Mouse (Mus musculus): ENCODE results near the gene Cebpa. TPM values are rescaled to one million over a fixed set of nuclear protein-coding genes. Genes with fewer than 3 reads are reported as not detected.

The Cebpa gene
- polyA plus RNA-seq, 1 experiment from 2014 or later, result 0.90 TPM

DNA sequence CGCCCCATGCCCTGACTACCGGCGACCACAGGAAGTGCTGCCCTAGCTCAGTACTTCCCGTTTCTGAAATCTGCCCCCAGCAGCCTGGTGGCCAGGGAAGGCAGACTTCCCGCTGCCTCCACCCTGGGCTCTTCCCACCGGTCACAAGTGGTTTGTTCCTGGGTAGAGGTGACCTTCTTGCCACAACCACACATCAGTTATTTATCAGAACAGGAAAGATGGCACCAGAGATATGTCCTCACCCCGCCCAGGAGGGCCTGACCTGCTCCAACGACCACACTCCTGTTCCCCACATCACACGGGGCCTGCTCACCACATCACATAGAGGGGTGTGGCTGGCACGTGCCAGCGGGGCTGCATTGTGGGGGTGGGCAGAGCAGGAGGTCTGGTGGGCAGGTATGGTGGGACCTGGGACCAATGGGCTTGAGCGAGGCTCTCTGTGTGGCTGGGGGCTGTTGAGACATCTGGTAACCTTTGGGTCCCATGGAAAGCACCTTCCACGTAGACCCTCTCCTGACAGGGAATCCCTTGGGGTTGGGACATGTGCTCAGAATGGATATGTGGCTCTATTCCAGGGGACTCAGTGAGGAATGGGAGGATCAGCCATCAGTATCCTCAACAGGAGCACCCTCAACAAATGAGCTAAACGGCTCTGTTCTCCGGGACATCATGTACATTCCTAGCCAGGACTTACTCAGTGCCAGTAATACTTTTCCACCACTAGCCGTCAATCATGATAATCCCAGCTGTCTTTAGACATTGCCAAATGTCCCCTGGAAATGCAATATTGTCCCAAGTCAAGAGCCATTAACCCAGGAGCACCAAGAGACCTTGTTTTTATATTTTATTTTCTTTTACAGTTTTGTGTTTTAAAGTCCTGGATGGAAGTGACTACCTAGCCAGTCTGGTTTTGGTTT, 37.7 kb downstream of the Cebpa start:
- ATAC-seq (replicated peaks; ENCODE audit: insufficient number of reproducible peaks, low FRiP score, low TSS enrichment, low read depth), result no peak
- 72% methylated on average over 16 of the region's 16 CpGs for WGBS

GRCm38 (mm10) chr7:35157512-35157911, 38.4 kb downstream of the Cebpa start:
- H3K27me3 ChIP-seq (ENCODE audit: control insufficient read depth, insufficient read depth, low read length), result no peaks in the 10 kb centered on the region
- H3K9ac ChIP-seq (replicated peaks; ENCODE audit: low read length), result no peak overlapping the region
- no peaks in the 10 kb centered on the region for H3K4me1 ChIP-seq (ENCODE audit: control insufficient read depth, insufficient read depth, low read length)
- DNase-seq (ENCODE audit: low spot score) (no peak), ATAC-seq (replicated peaks; ENCODE audit: insufficient number of reproducible peaks, low FRiP score, low TSS enrichment, low read depth) (no peak)
- WGBS, result 60% methylated on average over 3 of the region's 3 CpGs
- no peaks in the 10 kb centered on the region for H3K36me3 ChIP-seq (replicated peaks; ENCODE audit: control insufficient read depth, insufficient read depth, low read depth, low read length)
- no peak overlapping the region for H3K4me2 ChIP-seq (ENCODE audit: low read depth, low read length)
- H3K27ac ChIP-seq (replicated peaks; ENCODE audit: low read depth, low read length), result no peak overlapping the region
- no peak overlapping the region for H3K4me3 ChIP-seq (ENCODE audit: low read depth, low read length)
- no peaks in the 10 kb centered on the region for H3K9me3 ChIP-seq (replicated peaks; ENCODE audit: control insufficient read depth, low read length)

More for the DNA sequence above, 37.7 kb downstream of the Cebpa start:
- H3K4me3 ChIP-seq (ENCODE audit: low read depth, low read length), result no peak overlapping the region
- DNase-seq (ENCODE audit: low spot score), result no peak
- H3K9me3 ChIP-seq (replicated peaks; ENCODE audit: control insufficient read depth, low read length), result no peaks in the 10 kb centered on the region
- no peaks in the 10 kb centered on the region for H3K4me1 ChIP-seq (ENCODE audit: control insufficient read depth, insufficient read depth, low read length)
- no peak overlapping the region for H3K4me2 ChIP-seq (ENCODE audit: low read depth, low read length)
- H3K27me3 ChIP-seq (ENCODE audit: control insufficient read depth, insufficient read depth, low read length), result no peaks in the 10 kb centered on the region
- H3K36me3 ChIP-seq (replicated peaks; ENCODE audit: control insufficient read depth, insufficient read depth, low read depth, low read length), result no peaks in the 10 kb centered on the region
- H3K27ac ChIP-seq (replicated peaks; ENCODE audit: low read depth, low read length), result no peak overlapping the region
- H3K9ac ChIP-seq (replicated peaks; ENCODE audit: low read length), result no peak overlapping the region

GRCm38 (mm10) chr7:35162443-35162842, 43.4 kb downstream of the Cebpa start:
- Histone ChIP-seq H3K4me2 (ENCODE audit: low read depth, low read length) (no peak overlapping the region), H3K36me3 (replicated peaks; ENCODE audit: control insufficient read depth, insufficient read depth, low read depth, low read length) (no peaks in the 10 kb centered on the region), H3K27me3 (ENCODE audit: control insufficient read depth, insufficient read depth, low read length) (no peaks in the 10 kb centered on the region), H3K4me1 (ENCODE audit: control insufficient read depth, insufficient read depth, low read length) (no peaks in the 10 kb centered on the region), H3K9ac (replicated peaks; ENCODE audit: low read length) (no peak overlapping the region), H3K4me3 (ENCODE audit: low read depth, low read length) (no peak overlapping the region), H3K9me3 (replicated peaks; ENCODE audit: control insufficient read depth, low read length) (no peaks in the 10 kb centered on the region), H3K27ac (replicated peaks; ENCODE audit: low read depth, low read length) (no peak overlapping the region)
- WGBS, result 81% methylated on average over 6 of the region's 6 CpGs
- DNase-seq (ENCODE audit: low spot score), result no peak
- ATAC-seq (replicated peaks; ENCODE audit: insufficient number of reproducible peaks, low FRiP score, low TSS enrichment, low read depth), result no peak

- H3K27me3 ChIP-seq (ENCODE audit: control insufficient read depth, insufficient read depth, low read length), result no peaks in the 10 kb centered on the region
- no peak overlapping the region for H3K27ac ChIP-seq (replicated peaks; ENCODE audit: low read depth, low read length)
- H3K36me3 ChIP-seq (replicated peaks; ENCODE audit: control insufficient read depth, insufficient read depth, low read depth, low read length), result no peaks in the 10 kb centered on the region
- H3K9me3 ChIP-seq (replicated peaks; ENCODE audit: control insufficient read depth, low read length), result no peaks in the 10 kb centered on the region
- no peak for DNase-seq (ENCODE audit: low spot score)
- no peak overlapping the region for H3K4me2 ChIP-seq (ENCODE audit: low read depth, low read length)
- WGBS, result 67% methylated on average over 7 of the region's 7 CpGs
- no peak overlapping the region for H3K4me3 ChIP-seq (ENCODE audit: low read depth, low read length)
- no peaks in the 10 kb centered on the region for H3K4me1 ChIP-seq (ENCODE audit: control insufficient read depth, insufficient read depth, low read length)
- ATAC-seq (replicated peaks; ENCODE audit: insufficient number of reproducible peaks, low FRiP score, low TSS enrichment, low read depth), result no peak
- no peak overlapping the region for H3K9ac ChIP-seq (replicated peaks; ENCODE audit: low read length)
Measured at GRCm38 (mm10) chr7:35163600-35163999, 44.5 kb downstream of the Cebpa start.

DNA sequence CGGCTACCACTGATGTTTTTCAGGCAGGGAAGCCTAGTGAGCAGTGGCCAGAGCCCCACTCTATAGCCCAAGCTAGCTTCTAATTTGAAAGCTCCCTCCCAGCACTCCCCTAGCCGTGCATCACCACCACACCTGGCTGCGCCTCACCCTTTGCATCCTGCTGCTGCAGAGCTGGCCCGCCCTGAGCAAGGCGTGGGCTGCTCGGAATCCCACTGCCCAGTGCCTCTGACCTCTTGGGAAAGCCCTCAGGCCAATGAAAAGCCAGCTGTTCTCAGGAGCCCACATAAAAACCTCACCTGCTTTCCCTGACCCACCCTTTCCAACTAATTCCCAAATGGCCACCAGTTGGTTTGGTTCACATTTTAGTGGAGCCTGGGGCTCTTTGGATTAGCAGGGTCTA, 45.0 kb downstream of the Cebpa start:
- Histone ChIP-seq H3K9me3 (replicated peaks; ENCODE audit: control insufficient read depth, low read length) (no peaks in the 10 kb centered on the region), H3K36me3 (replicated peaks; ENCODE audit: control insufficient read depth, insufficient read depth, low read depth, low read length) (no peaks in the 10 kb centered on the region), H3K4me2 (ENCODE audit: low read depth, low read length) (no peak overlapping the region), H3K4me1 (ENCODE audit: control insufficient read depth, insufficient read depth, low read length) (no peaks in the 10 kb centered on the region), H3K4me3 (ENCODE audit: low read depth, low read length) (no peak overlapping the region), H3K27ac (replicated peaks; ENCODE audit: low read depth, low read length) (no peak overlapping the region), H3K9ac (replicated peaks; ENCODE audit: low read length) (no peak overlapping the region), H3K27me3 (ENCODE audit: control insufficient read depth, insufficient read depth, low read length) (no peaks in the 10 kb centered on the region)
- no peak for DNase-seq (ENCODE audit: low spot score)
- ATAC-seq (replicated peaks; ENCODE audit: insufficient number of reproducible peaks, low FRiP score, low TSS enrichment, low read depth), result no peak
- 71% methylated on average over 6 of the region's 6 CpGs for WGBS

DNA sequence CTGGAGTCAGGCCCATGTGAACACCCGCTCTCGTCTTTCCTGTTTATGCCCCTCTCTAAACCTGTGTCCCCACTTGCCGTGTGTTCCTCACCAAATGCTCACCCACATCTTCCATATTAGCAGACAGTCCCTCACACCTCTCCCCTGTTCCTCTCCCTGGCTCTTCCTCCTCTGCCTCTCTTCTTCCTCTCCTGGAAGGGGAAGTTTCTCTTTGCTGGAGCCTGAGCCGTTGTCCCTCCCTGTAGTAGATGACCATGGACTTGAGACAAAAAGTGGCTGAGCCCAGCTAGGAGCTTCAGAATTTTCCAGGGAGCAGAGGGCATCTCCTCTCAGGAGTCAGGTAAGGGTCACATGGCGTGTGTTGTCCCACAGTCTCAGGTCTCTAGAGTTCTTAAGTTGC, 47.9 kb downstream of the Cebpa start:
- no peaks in the 10 kb centered on the region for H3K4me1 ChIP-seq (ENCODE audit: control insufficient read depth, insufficient read depth, low read length)
- WGBS, result 82% methylated on average over 5 of the region's 5 CpGs
- no peak overlapping the region for H3K27ac ChIP-seq (replicated peaks; ENCODE audit: low read depth, low read length)
- H3K9ac ChIP-seq (replicated peaks; ENCODE audit: low read length), result no peak overlapping the region
- H3K4me3 ChIP-seq (ENCODE audit: low read depth, low read length), result no peak overlapping the region
- H3K4me2 ChIP-seq (ENCODE audit: low read depth, low read length), result no peak overlapping the region
- H3K9me3 ChIP-seq (replicated peaks; ENCODE audit: control insufficient read depth, low read length), result no peaks in the 10 kb centered on the region
- peaks cover 3% of the 10 kb centered on the region; the same call in 1 of the 2 replicates for H3K27me3 ChIP-seq (ENCODE audit: control insufficient read depth, insufficient read depth, low read length)
- no peak for ATAC-seq (replicated peaks; ENCODE audit: insufficient number of reproducible peaks, low FRiP score, low TSS enrichment, low read depth)
- H3K36me3 ChIP-seq (replicated peaks; ENCODE audit: control insufficient read depth, insufficient read depth, low read depth, low read length), result no peaks in the 10 kb centered on the region
- DNase-seq (ENCODE audit: low spot score), result no peak

DNA sequence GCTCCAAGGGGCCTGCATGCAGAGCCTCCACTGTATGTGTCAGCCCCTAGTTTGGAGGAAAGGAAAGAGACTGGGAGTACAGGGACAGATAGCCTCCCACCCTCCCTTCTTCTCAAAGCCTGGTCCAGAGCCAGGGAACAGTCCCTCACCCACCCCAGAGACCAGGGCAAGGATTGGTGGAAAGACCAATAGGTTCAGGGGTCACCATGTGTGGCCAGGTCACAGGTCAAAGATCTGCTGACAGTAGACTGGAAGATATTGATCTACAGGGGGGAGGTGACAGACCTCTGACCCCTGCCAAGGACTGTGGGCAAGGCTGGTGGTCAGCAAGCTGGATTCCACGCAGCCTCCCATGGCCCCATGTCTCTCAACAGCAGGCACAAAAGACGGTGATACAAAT, 48.8 kb downstream of the Cebpa start:
- WGBS, result 32% methylated on average over 2 of the region's 2 CpGs
- H3K4me3 ChIP-seq (ENCODE audit: low read depth, low read length), result no peak overlapping the region
- H3K4me1 ChIP-seq (ENCODE audit: control insufficient read depth, insufficient read depth, low read length), result no peaks in the 10 kb centered on the region
- ATAC-seq (replicated peaks; ENCODE audit: insufficient number of reproducible peaks, low FRiP score, low TSS enrichment, low read depth) (no peak), DNase-seq (ENCODE audit: low spot score) (no peak)
- H3K27ac ChIP-seq (replicated peaks; ENCODE audit: low read depth, low read length), result no peak overlapping the region
- no peaks in the 10 kb centered on the region for H3K9me3 ChIP-seq (replicated peaks; ENCODE audit: control insufficient read depth, low read length)
- H3K27me3 ChIP-seq (ENCODE audit: control insufficient read depth, insufficient read depth, low read length), result peaks cover 3% of the 10 kb centered on the region; the same call in 1 of the 2 replicates
- H3K36me3 ChIP-seq (replicated peaks; ENCODE audit: control insufficient read depth, insufficient read depth, low read depth, low read length), result no peaks in the 10 kb centered on the region
- no peak overlapping the region for H3K9ac ChIP-seq (replicated peaks; ENCODE audit: low read length)
- no peak overlapping the region for H3K4me2 ChIP-seq (ENCODE audit: low read depth, low read length)

DNA sequence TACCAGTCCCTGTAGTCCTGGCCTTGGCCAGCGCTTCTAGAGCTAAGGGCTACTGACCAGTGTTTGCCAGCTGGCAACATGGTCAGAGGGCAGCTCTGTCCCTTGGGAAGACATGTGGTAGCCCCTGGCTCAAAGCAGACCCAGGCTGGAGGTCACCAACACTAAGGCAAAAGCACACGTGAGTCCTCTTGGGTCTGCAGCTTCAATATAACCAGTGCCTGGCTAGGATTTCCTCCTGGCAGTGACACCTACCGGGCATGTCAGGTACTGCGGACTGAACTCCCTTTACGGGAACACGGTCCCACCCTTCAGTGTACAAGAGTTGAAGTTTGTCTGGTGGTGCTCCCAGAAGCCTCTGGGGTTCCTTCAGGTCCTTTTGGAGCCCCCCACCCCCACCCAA, 50.2 kb downstream of the Cebpa start:
- WGBS, result 13% methylated on average over 6 of the region's 6 CpGs
- H3K9ac ChIP-seq (replicated peaks; ENCODE audit: low read length), result no peak overlapping the region
- no peak overlapping the region for H3K4me3 ChIP-seq (ENCODE audit: low read depth, low read length)
- H3K9me3 ChIP-seq (replicated peaks; ENCODE audit: control insufficient read depth, low read length), result no peaks in the 10 kb centered on the region
- H3K4me2 ChIP-seq (ENCODE audit: low read depth, low read length), result no peak overlapping the region
- H3K27me3 ChIP-seq (ENCODE audit: control insufficient read depth, insufficient read depth, low read length), result peaks cover 3% of the 10 kb centered on the region; the same call in 1 of the 2 replicates
- DNase-seq (ENCODE audit: low spot score), result peak; percentile 91
- H3K36me3 ChIP-seq (replicated peaks; ENCODE audit: control insufficient read depth, insufficient read depth, low read depth, low read length), result no peaks in the 10 kb centered on the region
- H3K27ac ChIP-seq (replicated peaks; ENCODE audit: low read depth, low read length), result no peak overlapping the region
- ATAC-seq (replicated peaks; ENCODE audit: insufficient number of reproducible peaks, low FRiP score, low TSS enrichment, low read depth), result peak; percentile 5; the same call in 1 of the 2 replicates
- no peaks in the 10 kb centered on the region for H3K4me1 ChIP-seq (ENCODE audit: control insufficient read depth, insufficient read depth, low read length)

Measured in embryonic facial prominence, embryonic 11.5 days (tissue).